Mouse (Mus musculus): ENCODE data around the gene Olfr890.
"Not testable (repeated sequence)": the region's sequence is repeated elsewhere in the genome, so short reads cannot be mapped to it uniquely, and the experiment has no call there.

Olfr890 gene

GRCm38 (mm10) chr9:38142217-38142616, at the start of gene Olfr890:
Gene Olfr890 (plus strand): TSS chr9:38142517.
- no peak for DNase-seq

GRCm38 (mm10) chr9:38107828-38108227, 34.5 kb upstream of the Olfr890 start, which contains the start of gene Olfr888:
Gene Olfr888 (plus strand): TSS chr9:38108128.
- no peak for DNase-seq

GRCm38 (mm10) chr9:38114898-38115297, 27.4 kb upstream of the Olfr890 start, which contains the start of gene Olfr889:
Gene Olfr889 (plus strand): TSS chr9:38115198.
- no peak for DNase-seq

GRCm38 (mm10) chr9:38168341-38168740, 26.0 kb downstream of the Olfr890 start:
- not testable (repeated sequence) for DNase-seq

- no peak for DNase-seq
These were observed 38.4 kb downstream of the Olfr890 start, which contains the start of gene Olfr891 for GRCm38 (mm10) chr9:38180721-38181120. Gene Olfr891 (minus strand): TSS chr9:38180821.

Measured in liver (tissue).